Mouse (Mus musculus): ENCODE measurements around the gene Tatdn3.

The Tatdn3 gene

GRCm38 (mm10) chr1:191087955-191088354, 25.2 kb upstream of the Tatdn3 start:
- no peak for DNase-seq (ENCODE audit: low read depth, low spot score)
- H3K36me3 ChIP-seq (ENCODE audit: control insufficient read depth, insufficient read depth, low read length, poor library complexity, severe bottlenecking), result no peaks in the 10 kb centered on the region
- H3K27me3 ChIP-seq (ENCODE audit: control insufficient read depth, insufficient read depth, low read length, poor library complexity, severe bottlenecking), result no peaks in the 10 kb centered on the region

GRCm38 (mm10) chr1:191086960-191087359, 24.2 kb upstream of the Tatdn3 start:
- Histone ChIP-seq H3K36me3 (ENCODE audit: control insufficient read depth, insufficient read depth, low read length, poor library complexity, severe bottlenecking) (no peaks in the 10 kb centered on the region), H3K27me3 (ENCODE audit: control insufficient read depth, insufficient read depth, low read length, poor library complexity, severe bottlenecking) (no peaks in the 10 kb centered on the region)
- DNase-seq (ENCODE audit: low read depth, low spot score), result no peak

GRCm38 (mm10) chr1:191086304-191086878, 23.7 kb upstream of the Tatdn3 start:
- DNase-seq (ENCODE audit: low read depth, low spot score), result peak; percentile 18
- Histone ChIP-seq H3K27me3 (ENCODE audit: control insufficient read depth, insufficient read depth, low read length, poor library complexity, severe bottlenecking) (no peaks in the 10 kb centered on the region), H3K36me3 (ENCODE audit: control insufficient read depth, insufficient read depth, low read length, poor library complexity, severe bottlenecking) (no peaks in the 10 kb centered on the region)

- DNase-seq (ENCODE audit: low read depth, low spot score), result peak; percentile 64
- no peaks in the 10 kb centered on the region for H3K27me3 ChIP-seq (ENCODE audit: control insufficient read depth, insufficient read depth, low read length, poor library complexity, severe bottlenecking)
- H3K36me3 ChIP-seq (ENCODE audit: control insufficient read depth, insufficient read depth, low read length, poor library complexity, severe bottlenecking), result no peaks in the 10 kb centered on the region
These were observed 22.9 kb upstream of the Tatdn3 start for GRCm38 (mm10) chr1:191085597-191085996.

- no peaks in the 10 kb centered on the region for H3K36me3 ChIP-seq (ENCODE audit: control insufficient read depth, insufficient read depth, low read length, poor library complexity, severe bottlenecking)
- DNase-seq (ENCODE audit: low read depth, low spot score), result peak; percentile 74
- no peaks in the 10 kb centered on the region for H3K27me3 ChIP-seq (ENCODE audit: control insufficient read depth, insufficient read depth, low read length, poor library complexity, severe bottlenecking)
These were observed 22.3 kb upstream of the Tatdn3 start for GRCm38 (mm10) chr1:191084951-191085559.

GRCm38 (mm10) chr1:191083230-191083629, 20.5 kb upstream of the Tatdn3 start:
- Histone ChIP-seq H3K27me3 (ENCODE audit: control insufficient read depth, insufficient read depth, low read length, poor library complexity, severe bottlenecking) (no peaks in the 10 kb centered on the region), H3K36me3 (ENCODE audit: control insufficient read depth, insufficient read depth, low read length, poor library complexity, severe bottlenecking) (no peaks in the 10 kb centered on the region)
- DNase-seq (ENCODE audit: low read depth, low spot score), result no peak

GRCm38 (mm10) chr1:191075199-191075883, 12.6 kb upstream of the Tatdn3 start:
- peak; percentile 31 for DNase-seq (ENCODE audit: low read depth, low spot score)
- no peaks in the 10 kb centered on the region for H3K36me3 ChIP-seq (ENCODE audit: control insufficient read depth, insufficient read depth, low read length, poor library complexity, severe bottlenecking)
- H3K27me3 ChIP-seq (ENCODE audit: control insufficient read depth, insufficient read depth, low read length, poor library complexity, severe bottlenecking), result no peaks in the 10 kb centered on the region

- H3K36me3 ChIP-seq (ENCODE audit: control insufficient read depth, insufficient read depth, low read length, poor library complexity, severe bottlenecking), result no peaks in the 10 kb centered on the region
- DNase-seq (ENCODE audit: low read depth, low spot score), result no peak
- H3K27me3 ChIP-seq (ENCODE audit: control insufficient read depth, insufficient read depth, low read length, poor library complexity, severe bottlenecking), result no peaks in the 10 kb centered on the region
These were observed 10.8 kb upstream of the Tatdn3 start for GRCm38 (mm10) chr1:191073486-191073885.

GRCm38 (mm10) chr1:191073001-191073400, 10.3 kb upstream of the Tatdn3 start:
- no peaks in the 10 kb centered on the region for H3K27me3 ChIP-seq (ENCODE audit: control insufficient read depth, insufficient read depth, low read length, poor library complexity, severe bottlenecking)
- peak; percentile 78 for DNase-seq (ENCODE audit: low read depth, low spot score)
- H3K36me3 ChIP-seq (ENCODE audit: control insufficient read depth, insufficient read depth, low read length, poor library complexity, severe bottlenecking), result no peaks in the 10 kb centered on the region

GRCm38 (mm10) chr1:191072329-191072913, 9.7 kb upstream of the Tatdn3 start:
- Histone ChIP-seq H3K36me3 (ENCODE audit: control insufficient read depth, insufficient read depth, low read length, poor library complexity, severe bottlenecking) (no peaks in the 10 kb centered on the region), H3K27me3 (ENCODE audit: control insufficient read depth, insufficient read depth, low read length, poor library complexity, severe bottlenecking) (no peaks in the 10 kb centered on the region)
- peak; percentile 15 for DNase-seq (ENCODE audit: low read depth, low spot score)

GRCm38 (mm10) chr1:191071613-191072012, 8.9 kb upstream of the Tatdn3 start:
- Histone ChIP-seq H3K27me3 (ENCODE audit: control insufficient read depth, insufficient read depth, low read length, poor library complexity, severe bottlenecking) (no peaks in the 10 kb centered on the region), H3K36me3 (ENCODE audit: control insufficient read depth, insufficient read depth, low read length, poor library complexity, severe bottlenecking) (no peaks in the 10 kb centered on the region)
- no peak for DNase-seq (ENCODE audit: low read depth, low spot score)

- no peak for DNase-seq (ENCODE audit: low read depth, low spot score)
- no peaks in the 10 kb centered on the region for H3K36me3 ChIP-seq (ENCODE audit: control insufficient read depth, insufficient read depth, low read length, poor library complexity, severe bottlenecking)
- H3K27me3 ChIP-seq (ENCODE audit: control insufficient read depth, insufficient read depth, low read length, poor library complexity, severe bottlenecking), result no peaks in the 10 kb centered on the region
These were observed 7.5 kb upstream of the Tatdn3 start for GRCm38 (mm10) chr1:191070259-191070658.

GRCm38 (mm10) chr1:191068377-191068776, 5.6 kb upstream of the Tatdn3 start:
- Histone ChIP-seq H3K27me3 (ENCODE audit: control insufficient read depth, insufficient read depth, low read length, poor library complexity, severe bottlenecking) (no peaks in the 10 kb centered on the region), H3K36me3 (ENCODE audit: control insufficient read depth, insufficient read depth, low read length, poor library complexity, severe bottlenecking) (no peaks in the 10 kb centered on the region)
- DNase-seq (ENCODE audit: low read depth, low spot score), result peak; percentile 18

GRCm38 (mm10) chr1:191065188-191065587, 2.5 kb upstream of the Tatdn3 start:
- Histone ChIP-seq H3K27me3 (ENCODE audit: control insufficient read depth, insufficient read depth, low read length, poor library complexity, severe bottlenecking) (no peaks in the 10 kb centered on the region), H3K36me3 (ENCODE audit: control insufficient read depth, insufficient read depth, low read length, poor library complexity, severe bottlenecking) (no peaks in the 10 kb centered on the region)
- no peak for DNase-seq (ENCODE audit: low read depth, low spot score)

- Histone ChIP-seq H3K27me3 (ENCODE audit: control insufficient read depth, insufficient read depth, low read length, poor library complexity, severe bottlenecking) (no peaks in the 10 kb centered on the region), H3K36me3 (ENCODE audit: control insufficient read depth, insufficient read depth, low read length, poor library complexity, severe bottlenecking) (no peaks in the 10 kb centered on the region)
- no peak for DNase-seq (ENCODE audit: low read depth, low spot score)
These were observed 1.8 kb upstream of the Tatdn3 start for GRCm38 (mm10) chr1:191064535-191064934.

Measured in splenic B cell, adult 2 months (primary cell).